Mouse (Mus musculus) E14TG2a.4 (cell line): ENCODE data around the gene Mboat7.

ENCODE experiments used
- CTCF ChIP-seq: conservative IDR thresholded peaks from 2 replicates; pipeline ENCODE4 v1.5.1; 2014; ENCODE audit warnings: low read length
- POU5F1 ChIP-seq: IDR thresholded peaks from 2 replicates; pipeline ENCODE4 v1.6.1; 2014; ENCODE audit warnings: low read length, borderline replicate concordance

DNA sequence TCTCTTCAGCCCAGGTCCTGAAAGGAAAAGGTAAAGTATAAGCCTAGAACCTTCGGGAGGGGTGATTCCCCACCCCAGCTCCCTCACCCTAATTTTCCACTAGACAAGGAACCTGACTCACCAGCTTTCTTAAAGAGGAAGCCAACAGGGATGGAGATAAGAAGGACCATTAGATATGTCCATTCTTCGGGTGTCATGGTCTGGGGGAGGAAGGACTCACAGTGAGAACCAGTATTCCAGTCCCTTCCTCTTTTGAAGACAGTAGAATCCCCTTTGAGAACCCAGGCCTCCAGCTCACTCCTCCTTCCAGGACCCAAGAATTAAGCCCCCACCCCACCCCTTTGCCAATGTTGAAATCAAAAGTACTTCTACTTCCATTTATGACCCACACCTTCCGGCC is 1.4 kb downstream of the Mboat7 start:
- no peak for TF ChIP-seq CTCF
- no peak for TF ChIP-seq POU5F1
